Mouse (Mus musculus) thymus, adult 2 months (tissue): ENCODE data around the gene Ccdc169. TPM values are rescaled to one million over a fixed set of nuclear protein-coding genes. Genes with fewer than 3 reads are reported as not detected.

Source experiments
- DNase-seq: peaks from one replicate; pipeline ENCODE4 v3.0.0; 2021
- H3K27ac ChIP-seq: fragments of 200-500 bp; 2 replicates; pipeline ENCODE4 v1.5.1; 2012; ENCODE audit warnings: low read length, control low read depth; ENCODE audit not compliant: control insufficient read depth, insufficient read depth
- H3K27me3 ChIP-seq: fragments of 200-500 bp; 2 replicates; pipeline ENCODE4 v1.6.1; 2012; ENCODE audit warnings: mild to moderate bottlenecking, low read length, moderate library complexity, mixed read lengths; ENCODE audit not compliant: control insufficient read depth, insufficient read depth
- H3K36me3 ChIP-seq: fragments of 200-500 bp; 2 replicates; pipeline ENCODE4 v1.6.1; 2012; ENCODE audit warnings: mild to moderate bottlenecking, low read length, moderate library complexity; ENCODE audit not compliant: control insufficient read depth, insufficient read depth
- H3K4me1 ChIP-seq: fragments of 200-500 bp; replicated peaks from 2 replicates; pipeline ENCODE4 v1.6.1; 2012; ENCODE audit warnings: low read length; ENCODE audit not compliant: control insufficient read depth, insufficient read depth
- H3K4me3 ChIP-seq: fragments of 200-500 bp; 2 replicates; pipeline ENCODE4 v1.5.1; 2012; ENCODE audit warnings: mild to moderate bottlenecking, low read length, control low read depth, moderate library complexity; ENCODE audit not compliant: control insufficient read depth, insufficient read depth
- CTCF ChIP-seq: fragments of 200-500 bp; IDR thresholded peaks from 2 replicates; pipeline ENCODE4 v1.5.1; 2012; ENCODE audit warnings: mild to moderate bottlenecking, control low read depth, low read length, moderate library complexity, borderline replicate concordance; ENCODE audit not compliant: control insufficient read depth, poor library complexity, insufficient read depth; ENCODE audit errors: extremely low read depth
- POLR2A ChIP-seq: fragments of 200-500 bp; IDR thresholded peaks from 2 replicates; pipeline ENCODE4 v1.6.1; 2012; ENCODE audit warnings: mild to moderate bottlenecking, low read length, control low read depth, moderate library complexity; ENCODE audit not compliant: control insufficient read depth, poor library complexity, insufficient read depth; ENCODE audit errors: extremely low read depth
- WGBS: fragments of 180-500 bp; shearing (Covaris S2); methylation state at CpG from one replicate; pipeline ENCODE4 v1.1.7; 2018; 5-methylcytosine and 5-hydroxymethylcytosine counted together
- polyA plus RNA-seq: library from polyadenylated mRNA; depleted of rRNA; stranded (reverse); fragments of >200 nt; gene quantifications from 2 replicates; pipeline ENCODE4 v1.2.3, GENCODE M21; 2012; rRNA removed

Gene Ccdc169
- polyA plus RNA-seq, 1 experiment, result not detected

DNA sequence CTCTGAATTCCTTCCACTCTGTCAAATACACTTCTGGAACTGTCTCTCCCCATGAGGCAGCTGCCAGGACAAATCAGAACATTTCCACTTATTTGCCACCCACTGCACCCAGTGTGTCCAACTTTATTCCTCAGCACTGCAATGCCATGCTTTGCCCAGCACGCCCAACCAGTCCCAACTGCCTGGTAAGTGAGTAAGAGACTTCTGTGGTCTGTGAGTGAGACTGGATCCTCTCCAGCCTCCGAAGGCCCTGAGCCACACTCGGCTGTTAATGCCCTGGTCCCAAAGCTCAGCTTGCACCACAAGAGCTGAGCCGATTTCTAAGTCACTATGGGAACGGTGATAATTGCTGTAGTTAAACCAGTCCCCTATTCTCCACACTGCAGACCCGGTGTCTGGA lies 70.5 kb downstream of the Ccdc169 start:
- Histone ChIP-seq H3K36me3 (no peaks in the 10 kb centered on the region), H3K4me3 (no peak overlapping the region), H3K27ac (no peak overlapping the region), H3K4me1 (no peaks in the 10 kb centered on the region), H3K27me3 (no peaks in the 10 kb centered on the region)
- WGBS, result 81% methylated on average over 6 of the region's 6 CpGs
- DNase-seq, result no peak
- no peak for TF ChIP-seq CTCF

- Histone ChIP-seq H3K27me3 (no peaks in the 10 kb centered on the region), H3K27ac (no peak overlapping the region), H3K4me3 (no peak overlapping the region), H3K4me1 (no peaks in the 10 kb centered on the region), H3K36me3 (no peaks in the 10 kb centered on the region)
- WGBS, result 35% methylated on average over 2 of the region's 2 CpGs
- DNase-seq, result no peak
- no peak for TF ChIP-seq POLR2A
- no peak for TF ChIP-seq CTCF
Measured at GRCm38 (mm10) chr3:55212254-55212653, 75.1 kb downstream of the Ccdc169 start.

DNA sequence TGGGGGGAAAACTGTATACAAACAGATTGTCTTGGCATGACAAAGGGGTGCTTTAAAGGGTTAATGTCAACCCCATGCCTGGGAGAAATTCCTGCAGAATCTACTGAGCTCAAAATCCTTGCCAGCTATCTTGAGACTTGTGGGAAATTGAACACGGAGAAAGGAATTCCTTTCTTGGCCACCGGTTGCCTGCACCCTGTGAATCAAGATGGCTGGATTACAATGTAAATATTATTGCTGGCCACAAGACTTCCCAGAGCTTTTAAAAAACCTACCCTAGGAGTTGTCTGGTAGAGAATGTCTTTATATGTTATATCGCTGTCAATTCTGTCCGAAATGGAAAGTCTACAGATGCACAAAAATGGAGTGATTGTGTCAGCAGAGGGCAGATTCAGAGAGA lies 76.6 kb downstream of the Ccdc169 start:
- Histone ChIP-seq H3K27me3 (no peaks in the 10 kb centered on the region), H3K27ac (no peak overlapping the region), H3K4me1 (no peaks in the 10 kb centered on the region), H3K36me3 (no peaks in the 10 kb centered on the region), H3K4me3 (no peak overlapping the region)
- DNase-seq, result no peak
- TF ChIP-seq POLR2A (no peak), CTCF (no peak)
- 83% methylated on average over 4 of the region's 4 CpGs for WGBS

GRCm38 (mm10) chr3:55214413-55214812 lies 77.3 kb downstream of the Ccdc169 start:
- no peaks in the 10 kb centered on the region for H3K4me1 ChIP-seq
- no peak for TF ChIP-seq POLR2A
- TF ChIP-seq CTCF, result no peak
- H3K27ac ChIP-seq, result no peak overlapping the region
- H3K27me3 ChIP-seq, result no peaks in the 10 kb centered on the region
- WGBS, result 80% methylated on average over 6 of the region's 6 CpGs
- DNase-seq, result no peak
- H3K36me3 ChIP-seq, result no peaks in the 10 kb centered on the region
- H3K4me3 ChIP-seq, result no peak overlapping the region

GRCm38 (mm10) chr3:55222502-55222901 lies 85.4 kb downstream of the Ccdc169 start:
- TF ChIP-seq CTCF (no peak), POLR2A (no peak)
- WGBS, result 91% methylated on average over 2 of the region's 2 CpGs
- H3K4me1 ChIP-seq, result no peaks in the 10 kb centered on the region
- H3K27ac ChIP-seq, result no peak overlapping the region
- H3K4me3 ChIP-seq, result no peak overlapping the region
- no peak for DNase-seq
- H3K36me3 ChIP-seq, result no peaks in the 10 kb centered on the region
- H3K27me3 ChIP-seq, result no peaks in the 10 kb centered on the region

Other genes starting within 250 kb of the Ccdc169 start
- 0.04 and 0.12 TPM in 2 replicates for gene Sertm1, start 221.5 kb upstream of the Ccdc169 start, polyA plus RNA-seq
- gene Ccna1, start 81.8 kb upstream of the Ccdc169 start, polyA plus RNA-seq, result 0.94 TPM in 1 of 2 replicates, not detected in the other
- 9.0 and 9.5 TPM in 2 replicates for gene Spg20, start 25.2 kb upstream of the Ccdc169 start, polyA plus RNA-seq
- gene Sohlh2, start 44.7 kb downstream of the Ccdc169 start, polyA plus RNA-seq, result 0.15 TPM in 1 of 2 replicates, not detected in the other
- gene Dclk1, start 105.0 kb downstream of the Ccdc169 start, polyA plus RNA-seq, result 1.6 and 1.9 TPM in 2 replicates